Mouse (Mus musculus): ENCODE results near the gene Ldlrad3. TPM values are rescaled to one million over a fixed set of nuclear protein-coding genes. Genes with fewer than 3 reads are reported as not detected.

The Ldlrad3 gene
- polyA plus RNA-seq, 1 experiment from 2014 or later = 20.2 TPM

- 57% methylated on average over 10 of the region's 10 CpGs for WGBS
- Histone ChIP-seq H3K9me3 (replicated peaks) (no peaks in the 10 kb centered on the region), H3K36me3 (no peaks in the 10 kb centered on the region), H3K4me2 (no peak overlapping the region), H3K9ac (no peak overlapping the region), H3K27me3 (replicated peaks) (no peaks in the 10 kb centered on the region), H3K27ac (ENCODE audit: poor library complexity, severe bottlenecking) (no peak overlapping the region), H3K4me1 (replicated peaks) (peaks cover 13% of the 10 kb centered on the region), H3K4me3 (no peak overlapping the region)
- no peak for ATAC-seq (ENCODE audit: insufficient number of reproducible peaks, low FRiP score)
Measured at GRCm38 (mm10) chr2:102049866-102050550, 136.2 kb downstream of the Ldlrad3 start.

GRCm38 (mm10) chr2:102048296-102049175, 137.6 kb downstream of the Ldlrad3 start:
- Histone ChIP-seq H3K27ac (ENCODE audit: poor library complexity, severe bottlenecking) (no peak overlapping the region), H3K9ac (no peak overlapping the region)
- ATAC-seq (ENCODE audit: insufficient number of reproducible peaks, low FRiP score) = no peak

GRCm38 (mm10) chr2:102046481-102046880, 139.7 kb downstream of the Ldlrad3 start:
- Histone ChIP-seq H3K9me3 (replicated peaks) (no peaks in the 10 kb centered on the region), H3K4me2 (no peak overlapping the region), H3K9ac (no peak overlapping the region), H3K27ac (ENCODE audit: poor library complexity, severe bottlenecking) (no peak overlapping the region), H3K27me3 (replicated peaks) (no peaks in the 10 kb centered on the region), H3K4me3 (no peak overlapping the region), H3K36me3 (no peaks in the 10 kb centered on the region), H3K4me1 (replicated peaks) (peaks cover 6% of the 10 kb centered on the region; the same call in 1 of the 2 replicates)
- 89% methylated on average over 7 of the region's 7 CpGs for WGBS
- no peak for ATAC-seq (ENCODE audit: insufficient number of reproducible peaks, low FRiP score)

More at GRCm38 (mm10) chr2:102048296-102049175, 137.6 kb downstream of the Ldlrad3 start:
- Histone ChIP-seq H3K36me3 (no peaks in the 10 kb centered on the region), H3K9me3 (replicated peaks) (no peaks in the 10 kb centered on the region), H3K4me3 (no peak overlapping the region), H3K27me3 (replicated peaks) (no peaks in the 10 kb centered on the region), H3K4me2 (no peak overlapping the region), H3K4me1 (replicated peaks) (peaks cover 13% of the 10 kb centered on the region)
- 82% methylated on average over 16 of the region's 16 CpGs for WGBS

GRCm38 (mm10) chr2:102040456-102040855, 145.7 kb downstream of the Ldlrad3 start:
- WGBS = 95% methylated on average over 5 of the region's 5 CpGs

DNA sequence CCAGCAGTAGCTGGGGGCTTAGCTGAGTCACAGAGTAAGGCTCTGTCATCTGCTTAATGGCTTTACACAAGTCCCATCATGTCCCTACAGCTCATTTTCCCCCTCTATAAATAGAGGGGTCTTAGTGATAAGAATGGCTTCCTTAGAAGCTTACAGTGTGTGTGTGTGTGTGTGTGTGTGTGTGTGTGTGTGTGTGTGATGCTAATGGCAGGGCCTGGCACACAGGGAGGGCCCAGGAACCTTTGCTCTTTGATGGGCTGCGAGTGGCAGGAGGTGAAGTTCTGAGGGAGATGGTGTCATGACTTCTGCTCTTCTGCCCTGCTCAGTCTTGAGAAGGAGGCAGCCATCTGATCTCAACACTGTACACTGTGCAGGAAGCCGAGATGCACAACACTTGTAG, 146.2 kb downstream of the Ldlrad3 start:
- WGBS = 70% methylated on average over 2 of the region's 2 CpGs
- Histone ChIP-seq H3K4me3 (no peak overlapping the region), H3K4me1 (replicated peaks) (peaks cover 40% of the 10 kb centered on the region), H3K36me3 (no peaks in the 10 kb centered on the region), H3K9ac (no peak overlapping the region), H3K9me3 (replicated peaks) (no peaks in the 10 kb centered on the region), H3K27ac (ENCODE audit: poor library complexity, severe bottlenecking) (no peak overlapping the region), H3K27me3 (replicated peaks) (no peaks in the 10 kb centered on the region), H3K4me2 (no peak overlapping the region)
- ATAC-seq (ENCODE audit: insufficient number of reproducible peaks, low FRiP score) = no peak

More at GRCm38 (mm10) chr2:102040456-102040855, 145.7 kb downstream of the Ldlrad3 start:
- Histone ChIP-seq H3K4me3 (no peak overlapping the region), H3K27ac (ENCODE audit: poor library complexity, severe bottlenecking) (no peak overlapping the region), H3K27me3 (replicated peaks) (no peaks in the 10 kb centered on the region), H3K9me3 (replicated peaks) (no peaks in the 10 kb centered on the region), H3K9ac (no peak overlapping the region), H3K36me3 (no peaks in the 10 kb centered on the region), H3K4me1 (replicated peaks) (peaks cover 40% of the 10 kb centered on the region), H3K4me2 (no peak overlapping the region)
- ATAC-seq (ENCODE audit: insufficient number of reproducible peaks, low FRiP score) = no peak

- Histone ChIP-seq H3K9ac (no peak overlapping the region), H3K36me3 (no peaks in the 10 kb centered on the region), H3K27ac (ENCODE audit: poor library complexity, severe bottlenecking) (no peak overlapping the region), H3K9me3 (replicated peaks) (no peaks in the 10 kb centered on the region), H3K4me3 (no peak overlapping the region), H3K27me3 (replicated peaks) (no peaks in the 10 kb centered on the region), H3K4me1 (replicated peaks) (peaks cover 40% of the 10 kb centered on the region), H3K4me2 (no peak overlapping the region)
- WGBS = 78% methylated on average over 7 of the region's 7 CpGs
- peak; percentile 26; the same call in 1 of the 2 replicates for ATAC-seq (ENCODE audit: insufficient number of reproducible peaks, low FRiP score)
Measured at GRCm38 (mm10) chr2:102038895-102039667, 147.1 kb downstream of the Ldlrad3 start.

GRCm38 (mm10) chr2:102038229-102038894, 147.8 kb downstream of the Ldlrad3 start:
- H3K4me2 ChIP-seq = no peak overlapping the region
- no peaks in the 10 kb centered on the region for H3K27me3 ChIP-seq (replicated peaks)

GRCm38 (mm10) chr2:102036665-102037511, 149.3 kb downstream of the Ldlrad3 start:
- H3K4me3 ChIP-seq = no peak overlapping the region

More at GRCm38 (mm10) chr2:102038229-102038894, 147.8 kb downstream of the Ldlrad3 start:
- Histone ChIP-seq H3K4me1 (replicated peaks) (peaks cover 46% of the 10 kb centered on the region), H3K4me3 (no peak overlapping the region), H3K9ac (no peak overlapping the region), H3K27ac (ENCODE audit: poor library complexity, severe bottlenecking) (no peak overlapping the region), H3K9me3 (replicated peaks) (no peaks in the 10 kb centered on the region), H3K36me3 (no peaks in the 10 kb centered on the region)
- 58% methylated on average over 10 of the region's 10 CpGs for WGBS
- ATAC-seq (ENCODE audit: insufficient number of reproducible peaks, low FRiP score) = no peak

DNA sequence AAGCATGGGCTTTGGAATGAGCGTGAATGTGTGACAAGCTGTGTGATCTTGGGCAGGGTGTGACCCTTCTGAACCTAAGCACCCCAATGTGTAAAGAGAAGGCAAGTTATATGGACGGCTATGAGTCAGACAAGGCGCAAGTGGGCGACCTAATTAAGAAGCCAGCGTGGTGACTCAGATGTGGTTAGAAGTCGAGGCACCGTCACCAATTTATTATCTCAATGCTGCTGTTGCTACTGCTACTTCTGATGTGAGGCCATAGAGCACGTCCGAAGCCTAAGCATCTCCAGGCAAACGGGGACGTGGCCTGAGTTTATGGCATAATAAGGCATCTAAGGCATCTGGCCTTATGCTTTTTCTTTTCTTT, 151.7 kb downstream of the Ldlrad3 start:
- H3K36me3 ChIP-seq = no peaks in the 10 kb centered on the region
- no peak overlapping the region for H3K27ac ChIP-seq (ENCODE audit: poor library complexity, severe bottlenecking)
- H3K9ac ChIP-seq = no peak overlapping the region
- H3K9me3 ChIP-seq (replicated peaks) = no peaks in the 10 kb centered on the region
- WGBS = 81% methylated on average over 11 of the region's 11 CpGs
- H3K4me1 ChIP-seq (replicated peaks) = peaks cover 51% of the 10 kb centered on the region
- no peak for ATAC-seq (ENCODE audit: insufficient number of reproducible peaks, low FRiP score)
- H3K4me3 ChIP-seq = no peak overlapping the region
- no peak overlapping the region for H3K4me2 ChIP-seq
- no peaks in the 10 kb centered on the region for H3K27me3 ChIP-seq (replicated peaks)

More at GRCm38 (mm10) chr2:102036665-102037511, 149.3 kb downstream of the Ldlrad3 start:
- peaks cover 58% of the 10 kb centered on the region for H3K4me1 ChIP-seq (replicated peaks)
- H3K9me3 ChIP-seq (replicated peaks) = no peaks in the 10 kb centered on the region
- peak overlapping the region; percentile 41; the same call in 1 of the 2 replicates for H3K27ac ChIP-seq (ENCODE audit: poor library complexity, severe bottlenecking)
- H3K9ac ChIP-seq = 0 out of 2 replicates have a peak overlapping the region, but pooled peaks have one; percentile 37
- H3K27me3 ChIP-seq (replicated peaks) = no peaks in the 10 kb centered on the region
- peak overlapping the region; percentile 34; the same call in 1 of the 2 replicates for H3K4me2 ChIP-seq
- no peaks in the 10 kb centered on the region for H3K36me3 ChIP-seq
- 53% methylated on average over 18 of the region's 18 CpGs for WGBS
- peak; percentile 53 for ATAC-seq (ENCODE audit: insufficient number of reproducible peaks, low FRiP score)
